14 mouse cellular contexts compared by ENCODE assay signal in the genomic region with DNA sequence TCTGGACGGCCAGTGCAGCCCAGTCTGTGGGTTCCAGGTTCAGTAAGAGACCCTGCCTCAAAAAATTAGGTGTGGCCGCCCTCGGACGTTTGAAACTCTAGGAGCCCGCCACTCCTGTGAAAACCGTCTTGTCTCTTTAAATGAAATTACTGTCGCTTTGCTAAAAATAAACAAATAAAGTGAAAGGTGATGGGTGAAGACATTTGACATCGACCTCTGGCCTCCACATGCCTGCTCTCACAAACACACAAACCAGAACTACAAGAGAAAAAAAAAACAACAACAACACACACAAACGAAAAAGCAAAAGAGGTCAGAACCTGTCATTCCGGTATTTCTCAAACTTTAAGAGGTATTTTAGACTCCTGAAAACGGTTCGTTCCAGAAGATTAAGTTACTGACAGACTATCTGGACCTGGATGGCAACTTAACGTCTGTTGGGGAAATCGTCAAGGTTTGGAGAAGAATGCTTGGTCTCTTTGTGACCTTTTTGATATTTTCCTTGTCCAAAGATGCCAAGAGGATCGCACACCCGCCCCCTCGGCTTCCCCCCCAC. TPM values are rescaled to one million over a fixed set of nuclear protein-coding genes. Genes with fewer than 3 reads are reported as not detected.
DNase-seq lines count a peak whose midpoint lies in the region; ATAC-seq and TF ChIP-seq lines count a peak whose summit lies in the region.
"Had no signal": no experiment of that assay in that cellular context is flagged by ENCODE, and none has a peak within 500 bp of the region (broad histone marks: within the 10 kb centered on the region; RNA-seq: fewer than 3 reads in every experiment).

No protein-coding gene starts in this region.

- WGBS in kidney, postnatal 0 days: 21% methylated on average over 17 of the region's 17 CpGs
- 66% methylated on average over 17 of the region's 17 CpGs for WGBS in forebrain, embryonic 14.5 days
- 68% methylated on average over 17 of the region's 17 CpGs for WGBS in liver, postnatal 0 days (ENCODE audit: insufficient replicate concordance)

- H3K4me3 ChIP-seq in kidney, postnatal 0 days (replicated peaks; ENCODE audit: low read depth, low read length): no peak overlapping the region
- no peak overlapping the region for H3K4me3 ChIP-seq in forebrain, embryonic 14.5 days (ENCODE audit: low read depth, low read length)
- H3K4me3 ChIP-seq in liver, postnatal 0 days (ENCODE audit: low read depth, low read length): no peak overlapping the region
- H3K4me3 ChIP-seq: erythroblast, embryonic 14.5 days; megakaryocyte, embryonic 14.5 days had no signal

- peak overlapping the region; percentile 32 for H3K4me2 ChIP-seq in kidney, postnatal 0 days (ENCODE audit: low read length)
- peak overlapping the region; percentile 18; the same call in 1 of the 2 replicates for H3K4me2 ChIP-seq in forebrain, embryonic 14.5 days (ENCODE audit: low read length)
- peak overlapping the region; percentile 34 for H3K4me2 ChIP-seq in liver, postnatal 0 days (ENCODE audit: low read depth, low read length)

- 0 out of 2 replicates have a peak, but pooled peaks cover 4% of the 10 kb centered on the region for H3K36me3 ChIP-seq in kidney, postnatal 0 days (ENCODE audit: insufficient read depth, low read length)
- H3K36me3 ChIP-seq in forebrain, embryonic 14.5 days (ENCODE audit: control insufficient read depth, insufficient read depth, low read length): 0 out of 2 replicates have a peak, but pooled peaks cover 3% of the 10 kb centered on the region
- H3K36me3 ChIP-seq in liver, postnatal 0 days (replicated peaks; ENCODE audit: insufficient read depth, low read length): peaks cover 41% of the 10 kb centered on the region

- no peak for ATAC-seq in kidney, postnatal 0 days (replicated peaks; ENCODE audit: low FRiP score, low read depth)
- no peak for ATAC-seq in forebrain, embryonic 14.5 days
- no peak for ATAC-seq in liver, postnatal 0 days
- ATAC-seq in inflammation-experienced regulatory T-cells, adult 6 months: no peak
- ATAC-seq: Patski had no signal

- no peaks in the 10 kb centered on the region for H3K9me3 ChIP-seq in kidney, postnatal 0 days (replicated peaks; ENCODE audit: low read length)
- no peaks in the 10 kb centered on the region for H3K9me3 ChIP-seq in forebrain, embryonic 14.5 days (replicated peaks; ENCODE audit: control insufficient read depth, low read length)
- H3K9me3 ChIP-seq in liver, postnatal 0 days (ENCODE audit: low read length): no peaks in the 10 kb centered on the region

- peak overlapping the region; percentile 82 for H3K27ac ChIP-seq in kidney, postnatal 0 days
- no peak overlapping the region for H3K27ac ChIP-seq in forebrain, embryonic 14.5 days (ENCODE audit: low read depth, low read length)
- peak overlapping the region; percentile 74 for H3K27ac ChIP-seq in liver, postnatal 0 days (ENCODE audit: low read depth)

- no peak for TF ChIP-seq CTCF in kidney, postnatal 0 days (IDR thresholded peaks at IDR 0.05; ENCODE audit: low read depth)
- TF ChIP-seq CTCF in liver, postnatal 0 days (IDR thresholded peaks at IDR 0.05; ENCODE audit: low read depth): no peak

- TF ChIP-seq EP300 in liver, postnatal 0 days (IDR thresholded peaks at IDR 0.05; ENCODE audit: low read depth): no peak

- H3K9ac ChIP-seq in kidney, postnatal 0 days (ENCODE audit: low read depth, low read length): no peak overlapping the region
- H3K9ac ChIP-seq in forebrain, embryonic 14.5 days (ENCODE audit: low read length): no peak overlapping the region
- H3K9ac ChIP-seq in liver, postnatal 0 days (replicated peaks): no peak overlapping the region

- peaks cover 23% of the 10 kb centered on the region for H3K4me1 ChIP-seq in kidney, postnatal 0 days (replicated peaks; ENCODE audit: insufficient read depth, low read length)
- peaks cover 8% of the 10 kb centered on the region for H3K4me1 ChIP-seq in forebrain, embryonic 14.5 days (ENCODE audit: control insufficient read depth, insufficient read depth, low read length)
- peaks cover 47% of the 10 kb centered on the region for H3K4me1 ChIP-seq in liver, postnatal 0 days (ENCODE audit: insufficient read depth)

- DNase-seq in embryo, embryonic 9.5 days (ENCODE audit: extremely low spot score): peak; percentile 14
- no peak for DNase-seq in embryo, embryonic 10.5 days (ENCODE audit: low spot score)
- peak; percentile 62 for DNase-seq in kidney, postnatal 0 days (ENCODE audit: low spot score)
- DNase-seq in kidney, adult 18-20 months: no peak
- DNase-seq in forebrain, embryonic 14.5 days (ENCODE audit: low spot score): no peak
- DNase-seq in liver, postnatal 0 days: no peak
- DNase-seq in adrenal gland, postnatal 14 days: no peak
- DNase-seq: right cerebral cortex, postnatal 14 days had no signal

- no peaks in the 10 kb centered on the region for H3K27me3 ChIP-seq in kidney, postnatal 0 days (ENCODE audit: insufficient read depth, low read length)
- no peaks in the 10 kb centered on the region for H3K27me3 ChIP-seq in forebrain, embryonic 14.5 days (replicated peaks; ENCODE audit: control insufficient read depth, insufficient read depth, low read length)
- no peaks in the 10 kb centered on the region for H3K27me3 ChIP-seq in liver, postnatal 0 days (ENCODE audit: insufficient read depth, low read length)
- H3K27me3 ChIP-seq: megakaryocyte, embryonic 14.5 days; Patski had no signal

RNA-seq across cellular contexts. Expression of gene Ifnar2, which starts 5.9 kb away (rescaled TPM):
- polyA plus RNA-seq in kidney, postnatal 0 days (2015; fragmentation: Nextera tagmentation; extraction: Ambion mirVana): 60.7 and 61.9 TPM in 2 replicates
- 44.6 and 46.9 TPM in 2 replicates for polyA plus RNA-seq in forebrain, embryonic 14.5 days (2014; fragmentation: Nextera tagmentation; extraction: Ambion mirVana)
- polyA plus RNA-seq in liver, postnatal 0 days (2015; fragmentation: Nextera tagmentation; extraction: Ambion mirVana): 107 and 113 TPM in 2 replicates
- 10 to 100 TPM; 44.5 to 50.8 (median 46.5) TPM for polyA plus RNA-seq in inflammation-experienced regulatory T-cells, adult 6 months (2017; shearing (Covaris generic))
- total RNA-seq in adrenal gland, postnatal 14 days (2021): 83.9 and 86.1 TPM in 2 replicates

RNA-seq across cellular contexts. Expression of gene Gm21970, which starts 13.0 kb away (rescaled TPM):
- polyA plus RNA-seq in kidney, postnatal 0 days (2015; fragmentation: Nextera tagmentation; extraction: Ambion mirVana): 0.33 TPM in 1 of 2 replicates, not detected in the other
- polyA plus RNA-seq in forebrain, embryonic 14.5 days (2014; fragmentation: Nextera tagmentation; extraction: Ambion mirVana): not detected in 2 replicates
- polyA plus RNA-seq in liver, postnatal 0 days (2015; fragmentation: Nextera tagmentation; extraction: Ambion mirVana): not detected in 2 replicates
- polyA plus RNA-seq in inflammation-experienced regulatory T-cells, adult 6 months (2017; shearing (Covaris generic)): 1 to 10 TPM in 1 of 3 experiments, not detected in 2; 2.6 TPM
- total RNA-seq in adrenal gland, postnatal 14 days (2021): 0.59 TPM in 1 of 2 replicates, not detected in the other
- polyA plus RNA-seq: erythroblast, embryonic 14.5 days; large intestine, adult 2 months; thymus, postnatal 0 days had no signal

RNA-seq across cellular contexts. Expression of gene Il10rb, which starts 27.5 kb away (rescaled TPM):
- 44.6 and 46.1 TPM in 2 replicates for polyA plus RNA-seq in kidney, postnatal 0 days (2015; fragmentation: Nextera tagmentation; extraction: Ambion mirVana)
- 7.7 and 10.5 TPM in 2 replicates for polyA plus RNA-seq in forebrain, embryonic 14.5 days (2014; fragmentation: Nextera tagmentation; extraction: Ambion mirVana)
- polyA plus RNA-seq in liver, postnatal 0 days (2015; fragmentation: Nextera tagmentation; extraction: Ambion mirVana): 25.5 and 26.4 TPM in 2 replicates
- polyA plus RNA-seq in inflammation-experienced regulatory T-cells, adult 6 months (2017; shearing (Covaris generic)): 100 to 1,000 TPM in 2 of 3 experiments, 10 to 100 TPM in 1; 95.7 to 124 (median 113) TPM
- 105 and 106 TPM in 2 replicates for total RNA-seq in adrenal gland, postnatal 14 days (2021)

Comparison
In these comparisons a context has a peak if more than half of its experiments do, and no peak if none do; other contexts are left out.
1. DNase-seq: peak in embryo, embryonic 9.5 days (single experiment) and kidney, postnatal 0 days (single experiment); none in embryo, embryonic 10.5 days (single experiment), kidney, adult 18-20 months (single experiment), forebrain, embryonic 14.5 days (single experiment), liver, postnatal 0 days (single experiment) and adrenal gland, postnatal 14 days (single experiment).
2. Peak in every context shown above with its lines, with median percentiles within 50 percentile points of each other: H3K4me2 ChIP-seq.